Comparison of ENCODE assay signal across 8 mouse cellular contexts in the genomic region with DNA sequence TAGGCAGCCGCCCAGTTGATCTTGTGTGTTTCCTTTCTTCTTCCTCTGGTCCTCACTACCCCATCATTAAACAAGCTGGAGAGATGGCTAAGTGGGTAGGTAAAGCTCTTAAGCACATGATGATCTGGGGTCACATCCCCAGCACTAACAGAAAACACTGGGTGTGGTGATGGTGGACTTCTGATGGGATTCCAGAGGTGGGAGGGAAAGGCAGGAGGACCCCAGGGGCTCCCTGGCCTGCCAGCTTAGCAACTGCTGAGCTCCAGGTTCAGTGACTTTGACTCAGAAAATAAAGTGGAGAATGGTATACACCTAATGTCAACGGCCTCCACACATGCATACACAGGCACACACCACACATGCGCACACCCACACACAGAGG. TPM values are rescaled to one million over a fixed set of nuclear protein-coding genes. Genes with fewer than 3 reads are reported as not detected.
DNase-seq lines count a peak whose midpoint lies in the region; ATAC-seq and TF ChIP-seq lines count a peak whose summit lies in the region.

No protein-coding gene starts in this region.

- no peak for DNase-seq in layer of hippocampus, adult 2 months (ENCODE audit: low spot score in 2 of 2)
- no peak for DNase-seq in layer of hippocampus, postnatal 36 days
- peak; percentile 18 for DNase-seq in hindbrain, postnatal 0 days (ENCODE audit: low spot score)
- DNase-seq in natural killer cell, adult 2 months (ENCODE audit: low spot score in 2 of 2), result no peak
- DNase-seq in left cerebral cortex, postnatal 25 days (ENCODE audit: low spot score in 2 of 2), result no peak

- H3K4me2 ChIP-seq in hindbrain, postnatal 0 days (ENCODE audit: low read depth, low read length), result peak overlapping the region; percentile 67
- peak overlapping the region; percentile 86 for H3K4me2 ChIP-seq in neural tube, embryonic 13.5 days

- 33% methylated on average over 3 of the region's 3 CpGs for whole genome bisulfite sequencing in hindbrain, postnatal 0 days
- WGBS in neural tube, embryonic 13.5 days, result 38% methylated on average over 3 of the region's 3 CpGs

- no peaks in the 10 kb centered on the region for H3K9me3 ChIP-seq in hindbrain, postnatal 0 days (ENCODE audit: low read length)
- H3K9me3 ChIP-seq in neural tube, embryonic 13.5 days, result no peaks in the 10 kb centered on the region

- peak overlapping the region; percentile 77 for H3K9ac ChIP-seq in hindbrain, postnatal 0 days (replicated peaks; ENCODE audit: low read length)
- H3K9ac ChIP-seq in neural tube, embryonic 13.5 days, result peak overlapping the region; percentile 89

- peaks cover 14% of the 10 kb centered on the region for H3K4me1 ChIP-seq in bone marrow macrophage, adult 2 months (ENCODE audit: control insufficient read depth, insufficient read depth, low read length)
- H3K4me1 ChIP-seq in hindbrain, postnatal 0 days (ENCODE audit: insufficient read depth, low read length), result peaks cover 10% of the 10 kb centered on the region; the same call in 1 of the 2 replicates
- H3K4me1 ChIP-seq in neural tube, embryonic 13.5 days (replicated peaks), result peaks cover 19% of the 10 kb centered on the region

- intact Hi-C loops in left cerebral cortex, postnatal 25 days (cut with DNase I), result no loop called here

- peak overlapping the region; percentile 90 for H3K4me3 ChIP-seq in layer of hippocampus, adult 2 months
- H3K4me3 ChIP-seq in bone marrow macrophage, adult 2 months (ENCODE audit: insufficient read depth, low read length), result peak overlapping the region; percentile 94
- peak overlapping the region; percentile 67 for H3K4me3 ChIP-seq in hindbrain, postnatal 0 days (ENCODE audit: low read length)
- H3K4me3 ChIP-seq in neural tube, embryonic 13.5 days, result peak overlapping the region; percentile 83

- 0 out of 2 replicates have a peak, but pooled peaks have one; percentile 10 for ATAC-seq in hindbrain, postnatal 0 days
- peak; percentile 21; the same call in 1 of the 2 replicates for ATAC-seq in neural tube, embryonic 13.5 days (ENCODE audit: low read depth)
- ATAC-seq in frontal cortex, adult (ENCODE audit: low TSS enrichment), result no peak; the same call in 1 of the 2 replicates

- peak overlapping the region; percentile 93 for H3K27ac ChIP-seq in layer of hippocampus, adult 2 months
- H3K27ac ChIP-seq in bone marrow macrophage, adult 2 months (ENCODE audit: insufficient read depth, low read depth, low read length), result no peak overlapping the region
- H3K27ac ChIP-seq in hindbrain, postnatal 0 days, result peak overlapping the region; percentile 88
- peak overlapping the region; percentile 91 for H3K27ac ChIP-seq in neural tube, embryonic 13.5 days (replicated peaks)

- peaks cover 30% of the 10 kb centered on the region for H3K36me3 ChIP-seq in hindbrain, postnatal 0 days (ENCODE audit: insufficient read depth, low read length)
- H3K36me3 ChIP-seq in neural tube, embryonic 13.5 days, result peaks cover 61% of the 10 kb centered on the region

- TF ChIP-seq CTCF in layer of hippocampus, adult 2 months (conservative IDR thresholded peaks at IDR 0.05), result no peak
- no peak for TF ChIP-seq CTCF in bone marrow macrophage, adult 2 months (IDR thresholded peaks at IDR 0.05; ENCODE audit: low read depth, low read length)
- no peak for TF ChIP-seq CTCF in hindbrain, postnatal 0 days (IDR thresholded peaks at IDR 0.05; ENCODE audit: low read depth)

- TF ChIP-seq POLR2A in bone marrow macrophage, adult 2 months (IDR thresholded peaks at IDR 0.05; ENCODE audit: borderline replicate concordance, low read depth, low read length), result no peak

- H3K27me3 ChIP-seq in hindbrain, postnatal 0 days (ENCODE audit: insufficient read depth, low read length), result no peaks in the 10 kb centered on the region
- H3K27me3 ChIP-seq in neural tube, embryonic 13.5 days, result no peaks in the 10 kb centered on the region

RNA-seq across cellular contexts. Expression of a gene that starts 0.6 kb away (rescaled TPM):
- total RNA-seq in layer of hippocampus, adult 2 months (2021), result 1 to 10 TPM; 1.1 to 2.4 TPM
- 1 to 10 TPM; 2.0 to 2.8 TPM for total RNA-seq in layer of hippocampus, postnatal 36 days (2021)
- polyA plus RNA-seq in bone marrow macrophage, adult 2 months (2012; ENCODE audit: insufficient read depth, insufficient read length, missing spikeins), result 0.25 TPM in 1 of 2 replicates, not detected in the other
- 2.9 and 6.8 TPM in 2 replicates for total RNA-seq in hindbrain, postnatal 0 days (2014; rRNA removed)
- 1.3 and 1.8 TPM in 2 replicates for polyA plus RNA-seq in hindbrain, postnatal 0 days (2015; fragmentation: Nextera tagmentation; extraction: Ambion mirVana)
- polyA plus RNA-seq in neural tube, embryonic 13.5 days (2015; fragmentation: Nextera tagmentation; extraction: Ambion mirVana), result 6.9 and 11.1 TPM in 2 replicates
- total RNA-seq in left cerebral cortex, postnatal 25 days (2021), result 1 to 10 TPM in 1 of 2 experiments, under 1 TPM in 1; 0.78 to 1.9 TPM

RNA-seq across cellular contexts. Expression of a gene that starts 0.7 kb away (rescaled TPM):
- 1 to 10 TPM; 5.5 to 6.6 TPM for total RNA-seq in layer of hippocampus, adult 2 months (2021)
- 1 to 10 TPM; 4.6 to 6.1 TPM for total RNA-seq in layer of hippocampus, postnatal 36 days (2021)
- polyA plus RNA-seq in bone marrow macrophage, adult 2 months (2012; ENCODE audit: insufficient read depth, insufficient read length, missing spikeins), result 2.4 and 2.8 TPM in 2 replicates
- total RNA-seq in hindbrain, postnatal 0 days (2014; rRNA removed), result 16.3 and 18.7 TPM in 2 replicates
- polyA plus RNA-seq in hindbrain, postnatal 0 days (2015; fragmentation: Nextera tagmentation; extraction: Ambion mirVana), result 20.0 and 20.3 TPM in 2 replicates
- 19.8 and 24.8 TPM in 2 replicates for polyA plus RNA-seq in neural tube, embryonic 13.5 days (2015; fragmentation: Nextera tagmentation; extraction: Ambion mirVana)
- 1 to 10 TPM; 3.5 to 4.3 TPM for total RNA-seq in left cerebral cortex, postnatal 25 days (2021)

RNA-seq across cellular contexts. Expression of a gene that starts 5.3 kb away (rescaled TPM):
- total RNA-seq in layer of hippocampus, adult 2 months (2021), result 1 to 10 TPM; 3.8 to 6.4 TPM
- total RNA-seq in layer of hippocampus, postnatal 36 days (2021), result 1 to 10 TPM; 5.7 to 6.8 TPM
- 1.3 and 1.4 TPM in 2 replicates for polyA plus RNA-seq in bone marrow macrophage, adult 2 months (2012; ENCODE audit: insufficient read depth, insufficient read length, missing spikeins)
- total RNA-seq in hindbrain, postnatal 0 days (2014; rRNA removed), result 5.5 and 12.3 TPM in 2 replicates
- 0.30 and 0.33 TPM in 2 replicates for polyA plus RNA-seq in hindbrain, postnatal 0 days (2015; fragmentation: Nextera tagmentation; extraction: Ambion mirVana)
- polyA plus RNA-seq in neural tube, embryonic 13.5 days (2015; fragmentation: Nextera tagmentation; extraction: Ambion mirVana), result 3.8 and 4.0 TPM in 2 replicates
- 1 to 10 TPM; 2.1 to 3.0 TPM for total RNA-seq in left cerebral cortex, postnatal 25 days (2021)

RNA-seq across cellular contexts. Expression of a gene that starts 55.4 kb away (rescaled TPM):
- 10 to 100 TPM; 43.7 to 45.6 TPM for total RNA-seq in layer of hippocampus, adult 2 months (2021)
- total RNA-seq in layer of hippocampus, postnatal 36 days (2021), result 10 to 100 TPM; 40.7 to 48.2 TPM
- 5.4 and 7.5 TPM in 2 replicates for polyA plus RNA-seq in bone marrow macrophage, adult 2 months (2012; ENCODE audit: insufficient read depth, insufficient read length, missing spikeins)
- 41.3 and 41.4 TPM in 2 replicates for total RNA-seq in hindbrain, postnatal 0 days (2014; rRNA removed)
- polyA plus RNA-seq in hindbrain, postnatal 0 days (2015; fragmentation: Nextera tagmentation; extraction: Ambion mirVana), result 5.3 and 5.5 TPM in 2 replicates
- 4.5 and 5.8 TPM in 2 replicates for polyA plus RNA-seq in neural tube, embryonic 13.5 days (2015; fragmentation: Nextera tagmentation; extraction: Ambion mirVana)
- 10 to 100 TPM; 52.2 to 52.7 TPM for total RNA-seq in left cerebral cortex, postnatal 25 days (2021)
